In the genomic region with DNA sequence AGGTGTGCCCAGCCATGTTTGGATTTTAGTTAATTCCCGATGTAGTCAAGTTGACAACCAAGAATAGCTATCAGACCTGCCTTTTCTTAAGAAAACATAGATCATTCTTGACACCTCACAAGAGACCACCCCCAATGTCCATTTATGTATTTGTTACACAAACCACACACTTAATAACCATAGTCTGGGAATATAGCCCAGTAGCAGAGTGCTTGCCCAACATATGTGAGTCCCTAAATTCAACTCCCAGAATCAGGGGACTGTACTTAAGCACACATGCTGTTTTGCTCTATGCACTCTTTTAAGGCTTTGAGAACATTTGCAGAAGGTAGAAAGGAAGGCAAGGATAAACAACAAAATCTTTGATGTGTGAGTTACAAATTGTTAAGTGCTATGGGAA, we compare ENCODE assay signal across 31 mouse cellular contexts. TPM values are rescaled to one million over a fixed set of nuclear protein-coding genes. Genes with fewer than 3 reads are reported as not detected.
DNase-seq lines count a peak whose midpoint lies in the region; ATAC-seq and TF ChIP-seq lines count a peak whose summit lies in the region.
"Had no signal": no experiment of that assay in that cellular context is flagged by ENCODE, and none has a peak within 500 bp of the region (broad histone marks: within the 10 kb centered on the region; RNA-seq: fewer than 3 reads in every experiment).

No protein-coding gene starts in this region.

- H3K36me3 ChIP-seq in lung, embryonic 14.5 days (ENCODE audit: insufficient read depth) = no peaks in the 10 kb centered on the region
- H3K36me3 ChIP-seq in macrophage (ENCODE audit: inconsistent target) = no peaks in the 10 kb centered on the region
- H3K36me3 ChIP-seq in forebrain, embryonic 12.5 days (replicated peaks) = no peaks in the 10 kb centered on the region
- H3K36me3 ChIP-seq: embryonic facial prominence, embryonic 12.5 days; embryonic facial prominence, embryonic 15.5 days; hindbrain, embryonic 10.5 days; hindbrain, embryonic 13.5 days; intestine, embryonic 15.5 days had no signal

- H3K4me3 ChIP-seq in lung, embryonic 14.5 days (ENCODE audit: low read depth, low read length) = no peak overlapping the region
- no peak overlapping the region for H3K4me3 ChIP-seq in lung, adult 2 months (replicated peaks; ENCODE audit: extremely low read depth, low read depth, low read length)
- H3K4me3 ChIP-seq in macrophage (ENCODE audit: inconsistent target) = no peak overlapping the region
- H3K4me3 ChIP-seq in forebrain, embryonic 12.5 days (replicated peaks) = no peak overlapping the region
- H3K4me3 ChIP-seq: embryonic facial prominence, embryonic 12.5 days; embryonic facial prominence, embryonic 15.5 days; erythroblast, embryonic 14.5 days; forebrain, embryonic 13.5 days; hindbrain, embryonic 10.5 days; hindbrain, embryonic 13.5 days; intestine, embryonic 15.5 days had no signal

- H3K9me3 ChIP-seq in lung, embryonic 14.5 days (ENCODE audit: low read depth, low read length) = no peaks in the 10 kb centered on the region
- H3K9me3 ChIP-seq in forebrain, embryonic 12.5 days = no peaks in the 10 kb centered on the region
- H3K9me3 ChIP-seq: embryonic facial prominence, embryonic 12.5 days; embryonic facial prominence, embryonic 15.5 days; forebrain, embryonic 13.5 days; hindbrain, embryonic 10.5 days; hindbrain, embryonic 13.5 days; intestine, embryonic 15.5 days had no signal

- peaks cover 5% of the 10 kb centered on the region; the same call in 1 of the 2 replicates for H3K4me1 ChIP-seq in lung, embryonic 14.5 days (ENCODE audit: insufficient read depth)
- H3K4me1 ChIP-seq in lung, adult 2 months (ENCODE audit: control insufficient read depth, insufficient read depth, low read length) = peaks cover 9% of the 10 kb centered on the region
- H3K4me1 ChIP-seq in forebrain, embryonic 12.5 days = peaks cover 19% of the 10 kb centered on the region
- H3K4me1 ChIP-seq: intestine, embryonic 15.5 days had no signal

- H3K27me3 ChIP-seq in lung, embryonic 14.5 days (ENCODE audit: insufficient read depth, low read length) = no peaks in the 10 kb centered on the region
- no peaks in the 10 kb centered on the region for H3K27me3 ChIP-seq in forebrain, embryonic 12.5 days
- H3K27me3 ChIP-seq: embryonic facial prominence, embryonic 12.5 days; embryonic facial prominence, embryonic 15.5 days; forebrain, embryonic 13.5 days; hindbrain, embryonic 13.5 days; intestine, embryonic 15.5 days had no signal

- H3K4me2 ChIP-seq in lung, embryonic 14.5 days = no peak overlapping the region
- no peak overlapping the region for H3K4me2 ChIP-seq in forebrain, embryonic 12.5 days
- H3K4me2 ChIP-seq: embryonic facial prominence, embryonic 12.5 days; embryonic facial prominence, embryonic 15.5 days; forebrain, embryonic 13.5 days; heart, embryonic 11.5 days; hindbrain, embryonic 13.5 days; intestine, embryonic 15.5 days had no signal

- no peak for TF ChIP-seq POLR2A in lung, adult 2 months (IDR thresholded peaks at IDR 0.05; ENCODE audit: borderline replicate concordance, extremely low read depth, low read depth, low read length)

- 71% methylated on average over 1 of the region's 1 CpGs for WGBS in lung, embryonic 14.5 days
- WGBS in lung, adult 2 months = 50% methylated on average over 1 of the region's 1 CpGs
- 93% methylated on average over 1 of the region's 1 CpGs for WGBS in macrophage (ENCODE audit: missing documents)
- 86% methylated on average over 1 of the region's 1 CpGs for WGBS in forebrain, embryonic 12.5 days

- ATAC-seq in lung, embryonic 14.5 days (ENCODE audit: insufficient read depth) = no peak
- ATAC-seq in forebrain, embryonic 12.5 days (ENCODE audit: low FRiP score) = no peak
- ATAC-seq: activated CD4-positive, CD25-positive, alpha-beta regulatory T cell, adult 4 months; CD4-positive, CD25-positive, alpha-beta regulatory T cell, adult 4 months; forebrain, embryonic 13.5 days; forebrain, embryonic 16.5 days; hindbrain, embryonic 16.5 days; intestine, embryonic 15.5 days had no signal

- DNase-seq in lung, embryonic 14.5 days = peak; percentile 5
- no peak for DNase-seq in lung, adult 2 months
- DNase-seq in NIH3T3 (ENCODE audit: low read depth) = peak; percentile 66
- DNase-seq in adipocyte (ENCODE audit: low spot score) = peak; percentile 57
- DNase-seq: adrenal gland, postnatal 10 days; adrenal gland, postnatal 36 days; cerebellum, adult 11 months; cerebellum, adult 2 months; cerebellum, adult 9-11 months; cerebellum, postnatal 25 days; gastrocnemius, postnatal 10 days; gastrocnemius, postnatal 36 days had no signal

- H3K79me2 ChIP-seq in macrophage (ENCODE audit: inconsistent target) = peaks cover 26% of the 10 kb centered on the region

- TF ChIP-seq CTCF in lung, embryonic 14.5 days (IDR thresholded peaks at IDR 0.05; ENCODE audit: low read depth) = no peak
- no peak for TF ChIP-seq CTCF in lung, adult 2 months (IDR thresholded peaks at IDR 0.05; ENCODE audit: insufficient read depth, low read length)

- H3K9ac ChIP-seq in lung, embryonic 14.5 days = no peak overlapping the region
- no peak overlapping the region for H3K9ac ChIP-seq in forebrain, embryonic 12.5 days
- H3K9ac ChIP-seq: embryonic facial prominence, embryonic 12.5 days; embryonic facial prominence, embryonic 15.5 days; forebrain, embryonic 13.5 days; hindbrain, embryonic 13.5 days; intestine, embryonic 15.5 days had no signal

- H3K27ac ChIP-seq in lung, embryonic 14.5 days (ENCODE audit: low read depth) = no peak overlapping the region
- H3K27ac ChIP-seq in macrophage = peak overlapping the region; percentile 47
- no peak overlapping the region for H3K27ac ChIP-seq in forebrain, embryonic 12.5 days
- H3K27ac ChIP-seq: embryonic facial prominence, embryonic 12.5 days; embryonic facial prominence, embryonic 15.5 days; forebrain, embryonic 13.5 days; hindbrain, embryonic 10.5 days; hindbrain, embryonic 13.5 days; intestine, embryonic 15.5 days had no signal

RNA-seq across cellular contexts. Expression of a gene that starts 1.9 kb away (rescaled TPM):
- 59.4 and 60.0 TPM in 2 replicates for polyA plus RNA-seq in lung, embryonic 14.5 days (2014; fragmentation: Nextera tagmentation; extraction: Ambion mirVana)
- polyA plus RNA-seq in lung, adult 2 months (2012; rRNA removed) = 117 and 167 TPM in 2 replicates
- total RNA-seq in macrophage (2018; cell fraction: chromatin; rRNA removed) = 100 to 1,000 TPM in 24 of 26 experiments, 10 to 100 TPM in 2; 73.1 to 423 (median 185) TPM
- total RNA-seq in macrophage (2018; cell fraction: cytosol; rRNA removed) = 100 to 1,000 TPM in 10 of 26 experiments, 10 to 100 TPM in 16; 73.7 to 137 (median 94.2) TPM
- total RNA-seq in macrophage (2018; cell fraction: nucleus; rRNA removed) = 100 to 1,000 TPM in 12 of 26 experiments, 10 to 100 TPM in 14; 61.9 to 259 (median 96.0) TPM
- 110 to 146 TPM (median 123 TPM) in 3 replicates for polyA plus RNA-seq in macrophage (2018)
- polyA plus RNA-seq in forebrain, embryonic 12.5 days (2016; fragmentation: Nextera tagmentation; extraction: Ambion mirVana) = 74.6 and 74.8 TPM in 2 replicates

RNA-seq across cellular contexts. Expression of a gene that starts 30.4 kb away (rescaled TPM):
- not detected in 2 replicates for polyA plus RNA-seq in lung, embryonic 14.5 days (2014; fragmentation: Nextera tagmentation; extraction: Ambion mirVana)
- 0.18 TPM in 1 of 2 replicates, not detected in the other for polyA plus RNA-seq in lung, adult 2 months (2012; rRNA removed)
- 1 to 10 TPM in 1 of 26 experiments, under 1 TPM in 5, not detected in 20; 0.49 to 1.1 (median 0.75) TPM for total RNA-seq in macrophage (2018; cell fraction: chromatin; rRNA removed)
- total RNA-seq in macrophage (2018; cell fraction: cytosol; rRNA removed) = not detected
- under 1 TPM in 3 of 26 experiments, not detected in 23; 0.35 to 0.66 (median 0.48) TPM for total RNA-seq in macrophage (2018; cell fraction: nucleus; rRNA removed)
- 0.15 TPM in 1 of 3 replicates, not detected in the others for polyA plus RNA-seq in macrophage (2018)
- 0.21 TPM in 1 of 2 replicates, not detected in the other for polyA plus RNA-seq in forebrain, embryonic 12.5 days (2016; fragmentation: Nextera tagmentation; extraction: Ambion mirVana)
- total RNA-seq: common myeloid progenitor, adult 5-6 weeks; gastrocnemius, postnatal 10 days; gastrocnemius, postnatal 36 days; granulocyte monocyte progenitor cell, adult 5-6 weeks; heart, adult 8-10 months; MEL had no signal
- polyA plus RNA-seq: activated CD4-positive, CD25-positive, alpha-beta regulatory T cell, adult 4 months; CD4-positive, CD25-positive, alpha-beta regulatory T cell, adult 4 months; erythroblast, embryonic 14.5 days; heart, postnatal 0 days; hindbrain, embryonic 10.5 days had no signal
